Mouse (Mus musculus) mouse embryonic stem cell (cell line): ENCODE data around the gene Blnk.

Source experiments
- in situ Hi-C, 2 experiments: fragments of 300-500 bp; cut with MboI; formaldehyde crosslinking; loops; 1 replicate in 1 of 2; 3 replicates in 1 of 2; pipeline ENCODE4 v1.14.3; 2019 to 2020; ENCODE audit warnings: low sequenced_read_pairs in 2 of 2, low pct_unique_long_range_greater_than_20kb in 1 of 2, mixed read lengths in 1 of 2; ENCODE audit not compliant: unreplicated experiment in 1 of 2

Blnk gene

DNA sequence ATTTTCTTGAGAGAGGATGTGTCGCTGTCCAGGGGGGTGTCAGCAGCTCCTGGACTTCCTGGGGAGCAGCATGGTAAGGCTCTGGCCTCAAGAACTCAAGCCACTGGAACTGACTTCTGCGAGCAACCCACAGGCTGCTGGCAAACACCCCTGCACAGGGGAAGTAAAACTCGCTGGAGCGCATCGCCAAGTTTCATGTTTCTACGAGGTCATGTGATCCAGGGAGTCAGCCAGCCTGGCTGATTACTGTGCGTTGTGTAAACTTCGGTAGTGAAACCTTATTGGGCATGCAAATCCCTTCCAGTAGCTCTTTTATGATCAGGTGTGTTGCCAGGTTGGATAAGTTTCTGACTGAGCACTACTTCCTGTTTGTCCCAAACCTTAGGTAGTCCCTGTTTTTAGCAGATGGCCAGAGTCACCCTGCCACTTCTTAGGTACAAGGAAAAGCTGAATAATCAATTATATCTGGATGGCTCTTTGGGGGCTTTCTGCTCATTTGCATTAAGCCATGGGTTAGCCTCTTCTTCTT, at the start of gene Blnk:
TSS of gene Blnk (minus strand) at position 479 of the 529 bp plus-strand sequence.
- in situ Hi-C loops, result no loop called here

- in situ Hi-C loops, result no loop called here
Measured at GRCm38 (mm10) chr19:41039110-41039509, 44.8 kb upstream of the Blnk start.

DNA sequence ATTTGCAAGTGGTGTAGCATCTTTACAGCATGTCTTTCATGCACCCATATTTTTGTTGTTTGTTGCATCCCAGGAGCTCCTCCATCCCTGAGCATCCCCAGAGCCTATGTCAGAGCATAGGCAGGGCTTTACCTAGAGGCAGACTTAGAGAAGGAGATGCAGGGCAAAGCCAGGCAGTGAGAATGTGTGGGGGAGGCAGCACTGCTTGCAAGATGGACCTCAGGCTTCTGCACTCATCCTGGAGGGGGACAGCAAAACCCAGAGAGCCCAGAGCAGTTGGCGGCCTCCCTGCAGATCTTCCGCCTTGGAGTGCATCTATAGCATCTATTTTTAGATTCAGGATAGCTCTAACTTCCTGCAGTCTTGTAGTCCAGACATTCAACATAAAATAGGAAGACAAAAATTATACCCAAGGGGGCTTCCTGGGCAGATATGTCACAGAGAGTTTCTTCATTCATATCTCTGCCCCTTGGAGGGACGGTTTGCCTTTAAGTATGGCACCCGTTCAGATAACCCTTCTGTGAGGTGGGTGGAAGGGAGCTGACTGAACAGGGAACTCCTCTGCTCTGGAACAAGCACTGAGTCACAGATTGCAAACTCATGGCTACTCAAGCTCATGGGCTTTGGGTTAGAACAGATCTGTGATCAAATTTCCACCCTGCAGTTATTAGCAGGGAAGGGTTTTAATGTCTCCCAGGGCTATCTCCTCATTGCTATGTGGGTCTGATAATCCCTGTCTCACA, 41.6 kb upstream of the Blnk start:
- in situ Hi-C loops, result no loop called here

GRCm38 (mm10) chr19:41031869-41032268, 37.5 kb upstream of the Blnk start:
- in situ Hi-C loops, result no loop called here

- in situ Hi-C loops, result no loop called here
Measured at GRCm38 (mm10) chr19:41031009-41031408, 36.7 kb upstream of the Blnk start.

DNA sequence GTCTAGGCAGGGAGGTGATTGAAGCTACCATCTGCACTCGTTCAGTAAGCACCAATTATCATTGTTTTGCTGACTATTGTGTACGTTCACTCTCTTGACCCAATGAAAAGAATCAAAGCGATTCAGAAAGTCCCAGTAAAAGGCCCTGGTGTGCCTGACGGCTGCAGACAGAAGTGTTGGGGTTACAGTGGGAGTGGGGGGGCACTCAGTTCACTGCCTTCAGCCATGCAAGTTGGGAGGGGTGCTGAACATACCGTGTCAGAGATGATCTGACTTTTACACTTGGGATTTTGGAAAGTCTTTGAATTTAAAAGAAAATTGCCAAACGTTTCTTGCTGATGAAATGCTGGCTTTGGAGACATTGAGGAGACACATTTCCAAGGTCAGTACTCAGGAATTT, 35.8 kb upstream of the Blnk start:
- in situ Hi-C loops, result no loop called here

DNA sequence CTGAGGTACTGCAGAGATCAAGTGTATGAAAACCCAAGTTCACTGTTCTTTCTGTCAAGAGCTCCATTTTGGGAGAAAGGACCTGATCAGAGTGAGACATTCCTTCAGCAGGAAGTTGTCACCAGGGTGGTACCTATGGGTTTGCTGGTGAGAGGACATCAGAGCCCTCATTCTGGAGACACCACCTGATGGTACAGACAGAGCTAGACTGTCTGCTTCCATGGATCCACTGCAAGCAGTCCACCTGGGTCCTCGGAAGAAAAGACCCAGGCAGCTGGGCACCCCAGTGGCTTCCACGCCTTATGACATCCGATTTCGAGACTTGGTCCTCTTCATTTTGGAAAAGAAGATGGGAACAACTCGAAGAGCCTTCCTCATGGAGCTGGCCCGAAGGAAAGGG, 34.9 kb upstream of the Blnk start, which contains the start of gene Dntt:
TSS of gene Dntt (plus strand) at position 57 of the 400 bp plus-strand sequence.
- in situ Hi-C loops, result no loop called here

GRCm38 (mm10) chr19:41027601-41028000, 33.3 kb upstream of the Blnk start:
- in situ Hi-C loops, result no loop called here

DNA sequence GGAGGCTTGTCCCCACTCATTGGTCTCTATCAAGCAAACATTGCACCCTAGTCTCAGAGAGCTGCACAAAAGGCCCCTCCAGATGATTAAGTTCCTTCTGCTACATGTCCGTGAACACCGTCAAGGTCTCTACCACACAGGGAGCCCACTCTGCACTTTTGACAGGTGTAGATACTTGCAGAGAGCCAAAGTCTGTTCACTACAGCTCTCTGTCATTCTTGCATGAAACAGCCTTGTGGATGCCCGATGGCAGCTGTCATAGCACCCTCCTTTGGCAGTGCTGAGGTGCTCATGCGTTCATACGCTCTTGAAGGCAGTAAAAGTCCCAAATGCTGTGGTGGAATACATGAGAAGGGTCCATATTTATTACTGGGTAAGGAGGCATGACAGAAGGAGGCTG, 32.7 kb upstream of the Blnk start:
- in situ Hi-C loops, result no loop called here

DNA sequence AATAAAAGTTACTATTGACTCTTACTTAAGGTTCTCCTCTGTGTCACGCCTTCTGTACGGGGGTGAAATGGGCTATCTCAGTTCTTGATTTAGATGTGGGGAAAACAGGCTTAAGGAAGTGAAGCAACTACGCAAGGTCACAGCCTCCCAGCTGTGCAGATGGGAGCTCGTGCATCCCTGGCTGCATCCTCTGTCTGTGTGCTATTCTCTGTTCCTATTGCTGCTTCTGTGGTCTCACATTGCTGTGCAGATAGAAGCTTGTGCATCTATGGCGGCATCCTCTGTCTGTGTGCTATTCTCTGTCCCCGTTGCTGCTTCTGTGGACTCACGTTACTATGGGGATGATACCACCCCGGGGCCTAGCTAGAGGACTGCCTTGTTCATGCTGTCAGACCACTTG, 32.2 kb upstream of the Blnk start:
- in situ Hi-C loops, result no loop called here

DNA sequence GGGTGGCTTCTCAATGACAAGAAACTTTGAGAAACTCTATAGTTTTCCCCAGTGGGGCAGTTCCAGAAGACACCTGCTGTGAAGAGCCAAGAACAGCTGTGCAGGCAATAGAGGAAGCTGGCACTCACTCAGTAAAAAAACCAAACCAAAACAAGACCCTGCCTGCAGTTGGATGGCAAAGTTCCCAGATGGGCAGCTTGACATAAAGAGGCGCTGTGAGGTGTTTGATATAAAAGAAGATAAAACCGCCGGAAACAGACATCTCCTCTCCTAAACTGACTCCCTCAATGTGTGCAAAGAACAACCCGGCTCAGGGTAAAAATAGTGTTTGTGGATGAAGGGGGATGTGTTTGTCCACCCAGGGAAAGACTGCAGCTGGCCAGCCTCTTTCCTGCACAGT, 27.9 kb upstream of the Blnk start:
- in situ Hi-C loops, result loop anchor here in 1 of 2 experiments (25.0 kb wide), 1 partner anchor 260 kb away; no protein-coding TSS in a partner anchor

DNA sequence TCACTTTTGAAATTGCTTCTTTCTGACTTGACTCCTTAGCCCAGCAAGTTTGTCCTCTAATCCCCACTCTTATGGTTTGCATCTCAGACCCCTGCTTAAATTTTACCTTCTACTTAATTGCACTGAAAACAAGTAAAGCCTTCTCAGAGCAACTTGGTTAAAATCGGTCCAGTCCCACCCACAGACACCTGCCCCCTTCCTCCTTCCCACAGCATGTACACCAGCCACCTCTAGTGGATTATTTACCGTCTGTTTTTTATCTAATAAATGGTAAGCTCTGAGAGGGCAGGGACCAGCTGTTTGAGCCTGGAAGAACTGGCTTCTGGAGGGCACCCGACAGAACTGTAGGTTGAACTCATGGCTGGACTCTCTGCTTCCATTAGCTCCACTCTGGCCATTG, 26.2 kb upstream of the Blnk start:
- in situ Hi-C loops, result loop anchor here in 1 of 2 experiments (25.0 kb wide), 1 partner anchor 258 kb away; no protein-coding TSS in a partner anchor

DNA sequence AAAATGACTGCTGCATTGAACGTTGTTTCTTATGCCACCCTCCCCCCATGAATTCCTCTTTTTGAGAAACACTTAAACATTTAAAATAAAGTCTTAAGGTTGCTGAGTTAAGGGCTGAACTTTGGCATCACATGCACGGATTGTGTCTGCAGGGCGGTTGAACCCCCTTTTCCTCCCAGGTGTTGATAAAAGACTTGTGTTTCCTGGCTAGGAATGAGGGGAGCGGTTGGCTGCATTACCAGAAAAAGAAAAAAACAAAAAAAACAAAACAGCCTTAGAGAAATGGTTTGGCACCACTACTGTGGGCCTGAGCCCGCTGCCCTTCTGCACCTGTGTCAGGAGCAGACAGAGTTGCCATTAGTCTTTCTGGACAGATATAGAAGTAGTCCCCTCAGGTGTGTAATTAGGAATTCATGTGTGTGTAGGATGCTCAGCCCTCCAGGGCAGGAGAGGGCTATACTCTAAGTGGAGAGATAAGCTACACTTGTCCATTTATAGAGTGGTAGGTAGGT, 24.9 kb upstream of the Blnk start:
- in situ Hi-C loops, result loop anchor here in 1 of 2 experiments (25.0 kb wide), 1 partner anchor 257 kb away; no protein-coding TSS in a partner anchor

- in situ Hi-C loops, result loop anchor here in 1 of 2 experiments (25.0 kb wide), 1 partner anchor 254 kb away; no protein-coding TSS in a partner anchor
Measured at GRCm38 (mm10) chr19:41015951-41016716, 21.8 kb upstream of the Blnk start.

GRCm38 (mm10) chr19:41014003-41014402, 19.7 kb upstream of the Blnk start:
- in situ Hi-C loops, result loop anchor here in 1 of 2 experiments (25.0 kb wide), 1 partner anchor 252 kb away; no protein-coding TSS in a partner anchor

GRCm38 (mm10) chr19:41013591-41013990, 19.3 kb upstream of the Blnk start:
- in situ Hi-C loops, result loop anchor here in 1 of 2 experiments (25.0 kb wide), 1 partner anchor 251 kb away; no protein-coding TSS in a partner anchor

DNA sequence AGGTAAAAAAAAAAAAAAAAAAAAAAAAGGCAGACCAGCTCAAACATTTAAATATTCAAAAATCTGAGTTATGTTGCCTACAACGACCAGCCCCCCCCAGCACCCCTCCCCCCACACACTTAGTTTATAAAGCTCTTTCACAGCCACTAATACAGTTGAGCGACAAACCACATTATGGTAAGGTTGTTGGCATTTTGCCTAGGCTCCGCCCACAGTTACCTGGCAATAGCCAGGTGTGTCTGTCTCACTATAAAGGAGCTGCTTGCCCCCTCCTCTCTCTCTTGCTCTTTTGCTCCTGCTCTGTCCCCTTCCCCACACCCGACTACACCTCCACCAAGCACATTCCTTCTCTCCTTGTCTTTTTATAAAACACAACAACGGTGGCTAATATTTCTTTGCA, 17.3 kb upstream of the Blnk start:
- in situ Hi-C loops, result loop anchor here in 1 of 2 experiments (25.0 kb wide), 1 partner anchor 249 kb away; no protein-coding TSS in a partner anchor

GRCm38 (mm10) chr19:41008674-41009395, 14.5 kb upstream of the Blnk start:
- in situ Hi-C loops, result loop anchor here in 1 of 2 experiments (25.0 kb wide), 1 partner anchor 247 kb away; no protein-coding TSS in a partner anchor
